Mouse (Mus musculus) kidney, adult 2 months (tissue): ENCODE measurements around the gene Ghrl. TPM values are rescaled to one million over a fixed set of nuclear protein-coding genes. Genes with fewer than 3 reads are reported as not detected.
A peak's percentile ranks its signal among the peaks of the same experiment; 100 is the strongest.
"Not testable (repeated sequence)": the region's sequence is repeated elsewhere in the genome, so short reads cannot be mapped to it uniquely, and the experiment has no call there.

Experiments used
- DNase-seq: peaks from one replicate; pipeline ENCODE4 v3.0.0; 2021
- H3K27ac ChIP-seq: fragments of 200-500 bp; 2 replicates; pipeline ENCODE4 v1.5.1; 2012; ENCODE audit warnings: low read depth, low read length, control low read depth, inconsistent platforms; ENCODE audit not compliant: insufficient read depth
- H3K27me3 ChIP-seq: fragments of 200-500 bp; replicated peaks from 2 replicates; pipeline ENCODE4 v1.6.1; 2012; ENCODE audit warnings: mild to moderate bottlenecking, moderate library complexity, low read length, inconsistent platforms; ENCODE audit not compliant: control insufficient read depth, insufficient read depth
- H3K36me3 ChIP-seq: fragments of 200-500 bp; 2 replicates; pipeline ENCODE4 v1.6.1; 2012; ENCODE audit warnings: mild to moderate bottlenecking, moderate library complexity, low read length, inconsistent platforms; ENCODE audit not compliant: control insufficient read depth, insufficient read depth
- H3K4me1 ChIP-seq: fragments of 200-500 bp; 2 replicates; pipeline ENCODE4 v1.6.1; 2011; ENCODE audit warnings: low read length; ENCODE audit not compliant: control insufficient read depth, insufficient read depth
- H3K4me3 ChIP-seq: fragments of 200-500 bp; 2 replicates; pipeline ENCODE4 v1.5.1; 2011; ENCODE audit warnings: mild to moderate bottlenecking, low read depth, low read length, control low read depth; ENCODE audit not compliant: insufficient read depth
- CTCF ChIP-seq: fragments of 200-500 bp; conservative IDR thresholded peaks from 2 replicates; pipeline ENCODE4 v1.5.1; 2011; ENCODE audit warnings: low read depth, mild to moderate bottlenecking, control low read depth, low read length, moderate library complexity, mixed read lengths; ENCODE audit not compliant: insufficient read depth, insufficient read length
- POLR2A ChIP-seq: fragments of 200-500 bp; IDR thresholded peaks from one replicate; pipeline ENCODE4 v1.6.1; 2011; ENCODE audit warnings: low read depth, low read length, control low read depth
- WGBS: fragments of 180-500 bp; shearing (Covaris S2); methylation state at CpG from one replicate; pipeline ENCODE4 v1.1.7; 2018; 5-methylcytosine and 5-hydroxymethylcytosine counted together
- polyA plus RNA-seq: library from polyadenylated mRNA; depleted of rRNA; stranded (reverse); fragments of >200 nt; gene quantifications from 2 replicates; pipeline ENCODE4 v1.2.3, GENCODE M21; 2012; rRNA removed

Ghrl gene
- polyA plus RNA-seq, 1 experiment: 0.09 TPM

- DNase-seq: no peak
- no peak overlapping the region for H3K27ac ChIP-seq
- peaks cover 6% of the 10 kb centered on the region; the same call in 1 of the 2 replicates for H3K4me1 ChIP-seq
- TF ChIP-seq POLR2A (no peak), CTCF (no peak)
- H3K36me3 ChIP-seq: peaks cover 1% of the 10 kb centered on the region
- 93% methylated on average over 9 of the region's 9 CpGs for WGBS
- no peak overlapping the region for H3K4me3 ChIP-seq
- H3K27me3 ChIP-seq: no peaks in the 10 kb centered on the region
These were observed 43.7 kb downstream of the Ghrl start for GRCm38 (mm10) chr6:113675991-113676390.

GRCm38 (mm10) chr6:113675234-113675633 is 44.4 kb downstream of the Ghrl start:
- peaks cover 1% of the 10 kb centered on the region for H3K36me3 ChIP-seq
- H3K27ac ChIP-seq: no peak overlapping the region
- no peaks in the 10 kb centered on the region for H3K27me3 ChIP-seq
- no peak for TF ChIP-seq POLR2A
- TF ChIP-seq CTCF: no peak
- DNase-seq: peak; percentile 65
- H3K4me3 ChIP-seq: no peak overlapping the region
- WGBS: 71% methylated on average over 4 of the region's 4 CpGs
- peaks cover 4% of the 10 kb centered on the region; the same call in 1 of the 2 replicates for H3K4me1 ChIP-seq

- peaks cover 1% of the 10 kb centered on the region for H3K36me3 ChIP-seq
- H3K4me3 ChIP-seq: no peak overlapping the region
- TF ChIP-seq POLR2A (no peak), CTCF (no peak)
- DNase-seq: no peak
- H3K27me3 ChIP-seq: no peaks in the 10 kb centered on the region
- peaks cover 9% of the 10 kb centered on the region; the same call in 1 of the 2 replicates for H3K4me1 ChIP-seq
- WGBS: 89% methylated on average over 6 of the region's 6 CpGs
- no peak overlapping the region for H3K27ac ChIP-seq
These were observed 46.7 kb downstream of the Ghrl start for GRCm38 (mm10) chr6:113672989-113673388.

- TF ChIP-seq CTCF: 0 out of 2 replicates have a peak, but pooled peaks have one; percentile 10
- not testable (repeated sequence) for H3K4me3 ChIP-seq, H3K27me3 ChIP-seq, H3K27ac ChIP-seq, H3K36me3 ChIP-seq, DNase-seq, H3K4me1 ChIP-seq
- WGBS: 92% methylated on average over 1 of the region's 1 CpGs
These were observed 47.7 kb downstream of the Ghrl start for GRCm38 (mm10) chr6:113672029-113672428.

GRCm38 (mm10) chr6:113669821-113670220 is 49.9 kb downstream of the Ghrl start:
- WGBS: 75% methylated on average over 7 of the region's 7 CpGs
- no peak overlapping the region for H3K27ac ChIP-seq

DNA sequence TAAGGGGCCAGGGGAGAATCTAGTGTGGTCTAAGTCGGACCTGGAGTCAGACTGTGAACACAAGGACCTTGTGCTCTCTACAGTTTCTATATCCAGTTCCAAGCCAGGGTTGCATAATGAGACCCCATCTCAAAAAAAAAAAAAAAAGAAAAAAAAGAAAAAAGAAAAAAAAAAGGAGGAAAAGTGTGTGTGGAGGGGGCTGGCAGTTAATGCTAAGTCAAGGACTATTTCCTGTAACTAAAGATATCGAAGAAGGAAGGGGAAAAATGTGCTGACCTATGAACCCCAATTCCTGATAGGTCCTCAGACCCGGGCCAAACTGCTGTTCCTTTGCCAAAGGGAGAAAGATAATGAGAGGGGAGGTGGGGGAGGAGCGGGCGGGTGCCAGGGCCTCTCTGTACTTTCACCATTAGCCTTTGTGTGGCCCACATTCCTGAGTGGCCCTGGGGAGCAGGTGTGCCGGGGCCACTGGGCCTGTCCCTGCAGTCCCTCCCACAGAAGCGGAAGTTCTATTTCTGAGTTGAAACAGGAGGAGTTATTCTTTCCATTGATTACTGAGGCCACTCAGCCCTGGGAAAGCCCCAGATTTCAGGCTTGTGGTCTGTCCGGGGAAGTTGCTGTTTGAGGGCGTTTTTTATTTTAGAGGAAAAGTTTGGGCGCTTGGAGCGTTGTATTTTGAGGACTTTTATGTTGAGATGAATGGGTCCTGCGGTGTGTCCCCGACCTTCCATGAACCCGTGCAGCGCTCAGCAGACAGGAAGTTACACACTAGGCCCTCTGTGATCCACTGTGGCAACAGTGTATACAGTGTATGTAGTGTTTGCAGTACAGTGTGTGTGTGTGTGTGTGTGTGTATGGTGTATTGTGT is 51.2 kb downstream of the Ghrl start:
- peak; percentile 72 for DNase-seq
- Histone ChIP-seq H3K4me1 (peaks cover 5% of the 10 kb centered on the region; the same call in 1 of the 2 replicates), H3K27ac (peak overlapping the region; percentile 53), H3K4me3 (no peak overlapping the region), H3K36me3 (peaks cover 1% of the 10 kb centered on the region), H3K27me3 (no peaks in the 10 kb centered on the region)
- WGBS: 36% methylated on average over 15 of the region's 15 CpGs
- TF ChIP-seq CTCF: no peak
- no peak for TF ChIP-seq POLR2A

More at GRCm38 (mm10) chr6:113669821-113670220, 49.9 kb downstream of the Ghrl start:
- no peak overlapping the region for H3K4me3 ChIP-seq
- DNase-seq: no peak
- no peak for TF ChIP-seq CTCF
- TF ChIP-seq POLR2A: no peak
- peaks cover 1% of the 10 kb centered on the region for H3K36me3 ChIP-seq
- H3K27me3 ChIP-seq: no peaks in the 10 kb centered on the region
- H3K4me1 ChIP-seq: peaks cover 5% of the 10 kb centered on the region; the same call in 1 of the 2 replicates

DNA sequence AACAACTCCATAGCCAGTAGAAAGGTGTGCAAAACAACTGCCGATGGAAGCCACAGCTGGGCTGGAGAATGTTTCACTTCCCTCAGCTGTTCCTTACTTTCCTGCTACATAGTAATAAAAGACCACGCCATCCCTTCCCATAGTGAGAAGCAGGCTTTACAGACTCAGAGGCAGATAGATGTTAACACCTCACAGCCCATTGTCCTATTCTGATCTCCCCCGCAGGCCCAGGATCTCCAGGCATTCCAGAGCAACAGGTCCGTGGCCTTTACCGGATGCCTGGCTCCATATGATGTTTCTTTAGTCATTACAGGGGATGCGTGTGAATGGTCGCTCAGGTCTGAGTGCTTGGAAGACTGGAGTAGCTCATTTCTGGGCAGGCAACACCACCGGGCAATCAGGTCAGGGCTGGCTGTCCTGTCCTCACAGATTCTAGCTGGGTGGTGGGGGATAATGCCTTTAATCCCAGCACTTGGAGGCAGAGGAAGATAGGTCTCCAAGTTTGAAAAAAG is 52.0 kb downstream of the Ghrl start:
- DNase-seq: no peak
- H3K27me3 ChIP-seq: no peaks in the 10 kb centered on the region
- no peak for TF ChIP-seq POLR2A
- no peak for TF ChIP-seq CTCF
- peaks cover 3% of the 10 kb centered on the region for H3K36me3 ChIP-seq
- no peak overlapping the region for H3K4me3 ChIP-seq
- 60% methylated on average over 8 of the region's 8 CpGs for WGBS
- H3K4me1 ChIP-seq: peaks cover 5% of the 10 kb centered on the region; the same call in 1 of the 2 replicates
- no peak overlapping the region for H3K27ac ChIP-seq

Other genes starting within 250 kb of the Ghrl start
- gene Il17rc, start 248.5 kb downstream of the Ghrl start, polyA plus RNA-seq: 37.6 and 41.8 TPM in 2 replicates
- gene Creld1, start 236.6 kb downstream of the Ghrl start, polyA plus RNA-seq: 22.3 and 23.6 TPM in 2 replicates
- 0.05 TPM in 1 of 2 replicates, not detected in the other for gene Prrt3, start 217.9 kb downstream of the Ghrl start, polyA plus RNA-seq
- gene Emc3, start 188.2 kb downstream of the Ghrl start, polyA plus RNA-seq: 60.1 and 64.5 TPM in 2 replicates
- 0.31 and 0.44 TPM in 2 replicates for gene Fancd2, start 188.2 kb downstream of the Ghrl start, polyA plus RNA-seq
- 0.54 and 1.3 TPM in 2 replicates for gene Fancd2os, start 119.2 kb downstream of the Ghrl start, polyA plus RNA-seq
- 171 and 216 TPM in 2 replicates for gene Brk1, start 115.1 kb downstream of the Ghrl start, polyA plus RNA-seq
- 19.0 and 24.6 TPM in 2 replicates for gene Vhl, start 95.9 kb downstream of the Ghrl start, polyA plus RNA-seq
- 53.8 and 67.1 TPM in 2 replicates for gene Irak2, start 81.4 kb downstream of the Ghrl start, polyA plus RNA-seq
- gene Tatdn2, start 22.8 kb downstream of the Ghrl start, polyA plus RNA-seq: 32.9 and 35.5 TPM in 2 replicates
- 140 and 155 TPM in 2 replicates for gene Sec13, start 20.9 kb upstream of the Ghrl start, polyA plus RNA-seq